Mouse (Mus musculus): ENCODE measurements around the gene Ugt1a10. TPM values are rescaled to one million over a fixed set of nuclear protein-coding genes. Genes with fewer than 3 reads are reported as not detected.

Ugt1a10 gene
- not detected for total RNA-seq (2023)

DNA sequence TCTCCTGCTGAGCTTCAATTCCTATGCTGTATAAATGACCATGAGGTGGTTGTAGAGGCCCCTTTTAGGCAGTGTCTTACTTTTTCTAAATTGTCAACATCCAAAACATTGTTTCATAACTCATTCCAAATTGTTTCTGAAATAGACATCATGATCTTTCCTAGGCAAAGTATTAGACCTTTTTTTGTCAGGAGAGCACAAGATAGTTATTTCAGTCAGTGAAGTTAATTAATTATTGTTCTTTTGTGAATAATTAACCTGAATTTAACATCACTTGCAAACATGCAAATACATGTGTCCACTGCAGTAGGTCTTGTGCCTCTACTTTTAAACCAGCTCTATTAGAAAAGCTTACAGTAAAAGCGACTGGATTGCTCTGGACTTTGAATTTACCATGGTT, at the start of gene Ugt1a10:
TSS of gene Ugt1a10 (plus strand) at position 301 of the 400 bp plus-strand sequence.

DNA sequence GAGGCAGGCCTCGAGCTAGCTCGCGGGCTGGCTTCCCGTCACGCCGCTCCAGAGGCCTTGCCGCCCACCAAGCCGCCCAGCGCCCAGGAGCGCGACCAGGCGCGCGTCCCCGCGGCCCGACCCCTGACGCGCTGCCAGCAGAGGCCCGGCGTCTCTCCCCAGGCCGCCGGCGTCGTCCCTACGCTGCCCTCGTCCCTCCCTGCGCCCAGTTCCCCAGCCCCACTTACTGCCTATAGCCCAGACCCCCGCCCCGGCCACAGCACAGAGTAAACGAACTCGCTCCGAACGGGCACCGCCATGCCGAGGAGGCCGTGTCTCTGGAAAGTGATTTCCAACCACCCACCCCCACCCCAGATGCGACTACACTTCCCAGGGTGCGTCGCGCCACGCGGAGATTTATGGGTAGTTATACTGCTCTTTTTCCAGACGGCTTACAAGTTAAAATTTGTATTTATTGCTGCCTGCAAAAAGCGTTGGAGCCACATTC, 46.9 kb upstream of the Ugt1a10 start, which contains the start of gene Usp40:
TSS of gene Usp40 (minus strand) at position 341 of the 487 bp plus-strand sequence.

DNA sequence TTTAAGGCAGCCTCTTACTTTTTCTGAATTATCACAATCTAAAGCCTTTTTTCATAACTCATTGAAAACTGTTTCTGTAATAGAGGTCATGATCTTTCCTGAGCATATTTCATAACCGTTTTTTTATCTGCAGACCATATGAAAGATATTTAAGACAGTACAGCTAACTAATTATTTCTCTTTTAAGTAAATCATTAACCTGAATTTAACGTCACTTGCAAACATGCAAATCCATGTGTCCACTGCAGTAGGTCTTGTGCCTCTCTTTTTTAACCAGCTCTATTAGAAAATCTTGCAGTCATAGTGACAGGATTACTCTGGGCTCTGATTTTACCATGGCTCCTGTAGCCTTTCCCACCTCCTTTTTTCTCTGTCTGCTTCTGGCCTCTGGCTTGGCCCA, 15.3 kb downstream of the Ugt1a10 start, which contains the start of gene Ugt1a9:
TSS of gene Ugt1a9 (plus strand) at position 306 of the 400 bp plus-strand sequence.

DNA sequence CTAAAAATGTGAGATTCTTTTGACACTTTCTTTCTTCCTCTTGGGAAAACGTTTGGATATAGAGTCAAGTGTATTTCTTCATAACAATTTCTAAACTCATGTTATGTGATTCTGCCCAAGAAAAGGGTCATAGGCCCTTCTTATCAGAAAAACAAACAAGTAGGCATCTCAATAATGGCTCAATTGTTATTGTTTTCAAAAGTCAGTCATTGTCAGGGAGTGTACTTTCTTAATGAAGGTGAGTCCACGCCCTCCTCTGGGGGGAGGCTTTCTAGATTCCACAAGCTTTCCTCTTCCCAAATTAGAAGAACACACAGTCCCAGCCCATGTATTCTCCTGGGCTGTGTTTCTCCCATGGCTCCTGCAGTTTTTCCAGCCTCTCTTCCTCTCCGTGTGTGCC, 32.3 kb downstream of the Ugt1a10 start, which contains the start of gene Ugt1a8:
TSS of gene Ugt1a8 (plus strand) at position 301 of the 400 bp plus-strand sequence.

DNA sequence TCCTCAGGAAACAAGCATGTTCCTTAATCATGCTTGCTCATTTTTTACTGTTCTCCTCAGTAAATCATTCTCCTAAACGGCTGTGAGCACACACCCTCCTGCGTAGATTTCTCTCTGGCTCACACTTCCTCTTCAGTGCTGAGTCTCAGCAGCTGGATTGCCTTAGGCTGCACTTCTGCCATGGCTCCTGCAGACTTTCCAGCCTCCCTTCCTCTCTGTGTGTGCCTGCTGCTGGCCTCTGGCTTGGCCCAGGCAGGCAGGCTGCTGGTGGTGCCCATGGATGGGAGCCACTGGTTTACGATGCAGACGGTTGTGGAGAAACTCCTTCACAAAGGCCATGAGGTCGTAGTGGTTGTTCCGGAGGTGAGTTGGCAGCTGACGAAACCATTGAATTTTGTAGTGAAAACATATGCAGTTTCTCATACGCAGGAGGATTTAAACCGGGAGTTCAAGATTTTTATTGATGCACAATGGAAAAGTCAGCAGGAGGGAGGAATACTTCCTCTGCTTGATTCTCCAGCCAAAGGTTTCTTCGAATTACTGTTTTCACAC, 39.8 kb downstream of the Ugt1a10 start, which contains the start of gene Ugt1a7c:
TSS of gene Ugt1a7c (plus strand) at position 122 of the 552 bp plus-strand sequence.

DNA sequence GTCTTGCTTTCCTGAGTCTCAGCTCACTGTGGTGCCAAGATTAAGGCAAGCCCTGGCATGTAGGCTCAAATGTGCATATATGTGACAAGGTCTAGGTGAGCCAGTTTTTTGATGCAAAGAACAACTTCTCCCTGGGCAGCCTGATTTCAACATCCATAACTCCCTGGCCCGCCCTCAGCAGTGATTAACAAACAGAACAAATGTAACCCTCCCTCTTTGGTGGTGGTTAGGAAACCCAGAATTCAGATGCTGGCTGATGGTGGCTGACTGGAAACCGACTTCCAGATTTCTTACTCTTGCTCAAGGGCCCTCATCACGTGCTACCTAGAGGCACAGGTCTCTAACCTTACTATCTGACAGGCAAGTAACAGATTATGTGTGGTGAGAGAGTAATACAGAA, 47.8 kb downstream of the Ugt1a10 start, which contains the start of gene Ugt1a6b:
TSS of gene Ugt1a6b (plus strand) at position 234 of the 400 bp plus-strand sequence.

DNA sequence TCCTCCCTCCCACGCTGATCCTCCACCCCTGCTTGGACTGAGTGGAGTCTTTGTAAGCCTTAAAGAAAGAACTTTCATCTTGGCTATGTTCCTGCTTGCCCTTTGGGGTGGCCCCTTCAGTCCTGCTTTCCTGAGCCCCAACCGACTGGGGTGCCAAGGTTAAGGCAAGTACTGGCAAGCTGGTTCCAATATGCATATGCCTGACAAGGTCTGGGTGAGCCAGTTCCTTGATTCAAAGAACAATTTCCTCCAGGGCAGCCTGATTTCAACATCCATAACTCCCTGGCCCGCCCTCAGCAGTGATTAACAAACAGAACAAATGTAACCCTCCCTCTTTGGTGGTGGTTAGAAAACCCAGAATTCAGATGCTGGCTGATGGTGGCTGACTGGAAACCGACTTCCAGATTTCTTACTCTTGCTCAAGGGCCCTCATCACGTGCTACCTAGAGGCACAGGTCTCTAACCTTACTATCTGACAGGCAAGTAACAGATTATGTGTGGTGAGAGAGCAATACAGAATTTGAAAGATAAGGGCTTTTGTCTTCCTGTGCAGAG, 79.3 kb downstream of the Ugt1a10 start, which contains the start of gene Ugt1a6a:
TSS of gene Ugt1a6a (plus strand) at position 353 of the 555 bp plus-strand sequence.

DNA sequence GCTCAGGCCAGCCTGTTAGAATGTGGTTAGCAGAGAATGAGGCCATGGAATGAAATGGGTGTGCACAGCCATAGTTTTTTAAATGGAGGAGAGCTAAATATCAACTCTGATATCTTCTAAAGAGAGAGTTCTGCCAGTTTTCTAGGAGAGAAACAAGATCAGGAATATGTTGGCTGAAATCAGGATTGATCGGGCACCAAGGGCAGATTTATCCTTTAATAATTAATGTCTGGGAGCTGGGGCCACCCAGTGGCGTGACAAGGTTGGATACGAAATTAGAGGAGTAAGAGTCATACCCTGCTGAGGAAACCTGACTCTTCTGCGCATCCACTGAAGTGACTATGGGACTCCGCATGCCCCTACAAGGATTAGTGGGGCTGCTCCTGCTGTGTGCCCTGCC, 110.5 kb downstream of the Ugt1a10 start, which contains the start of gene Ugt1a5:
TSS of gene Ugt1a5 (plus strand) at position 302 of the 400 bp plus-strand sequence.

DNA sequence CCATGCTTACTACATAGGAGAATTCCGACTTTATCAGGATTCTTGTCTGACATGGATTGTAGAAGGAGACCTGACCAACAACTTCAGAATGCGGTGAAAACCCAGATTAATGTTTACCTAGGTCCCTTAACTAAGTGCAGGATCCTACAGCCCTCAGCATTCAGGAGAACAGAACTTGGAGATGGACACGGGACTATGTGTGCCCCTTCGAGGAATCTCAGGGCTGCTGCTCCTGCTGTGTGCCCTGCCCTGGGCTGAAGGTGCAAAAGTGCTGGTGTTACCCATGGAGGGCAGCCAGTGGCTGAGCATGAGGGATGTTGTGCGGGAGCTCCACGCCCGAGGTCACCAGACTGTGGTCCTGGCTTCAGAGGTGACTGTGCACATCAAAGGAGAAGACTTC, 145.3 kb downstream of the Ugt1a10 start, which contains the start of gene Ugt1a2:
TSS of gene Ugt1a2 (plus strand) at position 146 of the 400 bp plus-strand sequence.

DNA sequence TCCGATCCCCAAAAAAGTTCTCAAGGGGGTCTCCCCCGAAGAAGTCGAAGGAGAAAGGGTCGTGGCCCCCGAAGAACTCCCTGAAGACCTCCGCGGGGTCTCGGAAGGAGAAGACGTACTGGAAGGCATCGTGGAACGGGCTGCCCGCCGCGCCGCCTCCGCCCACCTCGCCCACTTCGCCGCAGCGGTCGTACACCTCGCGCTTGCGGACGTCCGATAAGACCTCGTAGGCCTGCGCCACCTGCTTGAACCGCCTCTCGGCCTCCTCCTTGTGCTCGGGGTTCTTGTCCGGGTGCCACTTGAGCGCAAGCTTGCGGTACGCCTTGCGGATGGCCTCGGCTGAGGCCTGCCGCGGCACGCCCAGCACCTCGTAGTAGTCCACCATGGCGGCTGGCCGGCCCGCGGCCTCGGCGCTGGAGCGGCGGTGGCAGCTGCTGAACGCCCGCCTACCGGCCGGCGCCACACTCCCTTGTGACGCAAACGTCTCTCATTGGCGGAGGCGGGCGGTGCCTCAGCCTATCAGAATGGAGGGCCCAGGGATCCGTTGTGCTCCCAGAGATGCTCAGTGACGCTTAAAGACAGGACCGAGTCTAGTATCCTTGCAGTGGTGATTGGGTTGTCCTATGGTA, 150.2 kb downstream of the Ugt1a10 start, which contains the start of gene Dnajb3:
TSS of gene Dnajb3 (minus strand) at position 489 of the 629 bp plus-strand sequence.

DNA sequence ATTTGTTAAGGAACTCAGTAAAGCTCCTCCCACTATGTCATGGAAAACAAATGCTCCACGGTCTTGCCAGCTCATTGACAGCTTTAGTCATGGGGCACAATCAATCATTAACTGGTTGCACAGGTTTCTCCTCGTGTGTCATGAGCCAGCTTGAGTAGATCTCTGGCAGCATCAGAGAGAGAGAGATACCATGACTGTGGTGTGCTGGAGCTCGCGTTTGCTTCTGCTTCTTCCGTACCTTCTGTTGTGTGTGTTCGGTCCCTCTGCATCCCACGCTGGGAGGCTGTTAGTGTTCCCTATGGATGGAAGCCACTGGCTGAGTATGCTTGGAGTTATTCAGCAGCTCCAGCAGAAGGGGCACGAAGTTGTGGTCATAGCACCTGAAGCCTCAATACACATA, 156.6 kb downstream of the Ugt1a10 start, which contains the start of gene Ugt1a1:
TSS of gene Ugt1a1 (plus strand) at position 148 of the 400 bp plus-strand sequence.

DNA sequence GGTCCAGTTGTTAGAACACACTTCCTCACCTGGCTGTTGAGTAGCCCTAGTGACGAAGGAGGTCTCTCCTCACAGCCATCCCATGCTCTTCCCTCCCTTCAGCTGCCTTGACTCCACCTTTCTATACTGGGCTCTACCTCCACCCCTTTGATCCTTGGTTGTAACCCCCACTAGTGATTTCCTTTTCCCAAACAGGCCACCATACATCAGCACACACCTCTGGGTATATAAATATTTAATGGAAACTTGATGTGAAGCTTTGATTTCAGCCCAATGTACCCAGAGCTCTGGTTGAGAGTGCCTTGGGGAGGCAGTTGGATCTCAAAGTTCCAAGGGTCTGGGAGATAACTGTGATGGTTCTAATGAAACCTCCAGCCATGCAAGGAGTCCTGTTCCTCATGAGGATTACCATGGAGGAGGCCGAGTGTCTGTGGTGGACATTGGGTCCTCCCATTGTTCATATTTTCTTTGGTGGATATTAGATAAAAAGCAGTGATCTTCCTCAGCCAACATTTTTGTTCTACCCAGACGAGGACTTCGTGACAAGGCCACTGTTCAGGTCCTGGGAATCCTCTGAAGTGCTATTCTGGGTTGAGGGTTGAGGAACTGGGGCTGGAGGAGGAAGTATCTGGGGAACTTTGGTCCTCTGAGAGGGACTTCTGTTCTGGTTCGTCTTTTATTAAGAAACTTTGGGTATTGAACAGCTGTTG, 171.6 kb downstream of the Ugt1a10 start, which contains the start of gene Mroh2a:
TSS of gene Mroh2a (plus strand) at position 317 of the 710 bp plus-strand sequence.

Other genes starting within 250 kb of the Ugt1a10 start
- gene Dgkd, start 202.1 kb upstream of the Ugt1a10 start, total RNA-seq (2023) = 100 to 1,000 TPM; 144 to 154 TPM
- gene Usp40, start 46.8 kb upstream of the Ugt1a10 start, total RNA-seq (2023) = 10 to 100 TPM; 14.3 to 21.4 TPM
- gene Ugt1a9, start 15.4 kb downstream of the Ugt1a10 start, total RNA-seq (2023) = not detected
- not detected for gene Ugt1a8, start 32.4 kb downstream of the Ugt1a10 start, total RNA-seq (2023)
- 10 to 100 TPM; 58.9 to 72.7 TPM for gene Ugt1a7c, start 39.7 kb downstream of the Ugt1a10 start, total RNA-seq (2023)
- 10 to 100 TPM; 17.2 to 19.5 TPM for gene Ugt1a6b, start 47.9 kb downstream of the Ugt1a10 start, total RNA-seq (2023)
- 10 to 100 TPM; 10.9 to 13.1 TPM for gene Ugt1a6a, start 79.4 kb downstream of the Ugt1a10 start, total RNA-seq (2023)
- 10 to 100 TPM in 1 of 2 experiments, 1 to 10 TPM in 1; 8.0 to 11.5 TPM for gene Ugt1a5, start 110.6 kb downstream of the Ugt1a10 start, total RNA-seq (2023)
- gene Ugt1a2, start 145.2 kb downstream of the Ugt1a10 start, total RNA-seq (2023) = 1 to 10 TPM; 5.5 to 5.7 TPM
- gene Dnajb3, start 150.4 kb downstream of the Ugt1a10 start, total RNA-seq (2023) = under 1 TPM in 1 of 2 experiments, not detected in 1; 0.52 TPM
- 1 to 10 TPM; 5.9 to 6.4 TPM for gene Ugt1a1, start 156.6 kb downstream of the Ugt1a10 start, total RNA-seq (2023)
- 1 to 10 TPM; 1.3 to 2.1 TPM for gene Mroh2a, start 171.6 kb downstream of the Ugt1a10 start, total RNA-seq (2023)
- gene Hjurp, start 222.2 kb downstream of the Ugt1a10 start, total RNA-seq (2023) = 10 to 100 TPM; 66.1 to 71.8 TPM
- gene Trpm8, start 222.3 kb downstream of the Ugt1a10 start, total RNA-seq (2023) = not detected

All from monocyte, adult 59 days (primary cell).